Mouse (Mus musculus) lung, postnatal 4 days (tissue): Measurements from ENCODE around the gene Fam229b.
A peak's percentile ranks its signal among the peaks of the same experiment; 100 is the strongest.

Experiments
- DNase-seq, 2 experiments: peaks; one replicate each; pipeline ENCODE4 v3.0.0; 2021

The Fam229b gene

GRCm38 (mm10) chr10:39121412-39121811 lies 12.3 kb downstream of the Fam229b start:
- no peak for DNase-seq

GRCm38 (mm10) chr10:39109489-39109874 lies 24.2 kb downstream of the Fam229b start:
- no peak for DNase-seq

DNA sequence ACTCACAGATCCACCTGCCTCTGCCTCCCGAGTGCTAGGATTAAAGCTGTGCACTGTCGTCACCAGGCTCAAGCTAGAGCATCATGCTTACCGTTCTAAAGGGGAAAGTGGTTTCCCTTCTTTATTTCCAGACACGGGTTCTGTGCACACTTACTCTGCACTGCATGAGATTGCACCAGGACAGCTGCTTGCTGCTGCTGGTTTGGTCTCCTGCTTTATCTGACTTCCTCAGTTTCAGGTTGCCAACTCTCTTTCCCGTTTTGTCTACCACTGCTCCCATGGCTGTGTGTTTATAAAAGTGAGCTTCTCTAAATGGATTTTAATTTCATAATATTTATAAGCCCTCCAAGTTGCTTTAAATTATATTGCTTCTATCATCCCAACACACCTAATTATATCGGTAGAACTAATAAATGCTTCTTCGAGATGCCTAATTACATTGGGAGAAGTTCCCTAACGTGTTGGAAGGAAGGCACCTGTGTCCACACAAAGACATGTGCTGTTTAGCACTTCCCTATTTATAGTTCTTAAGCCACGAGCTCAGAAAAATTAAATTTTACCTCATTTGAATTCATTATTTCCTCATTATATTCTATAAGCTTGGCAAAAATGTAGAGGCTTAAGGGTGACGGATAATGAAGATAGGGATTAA lies 24.8 kb downstream of the Fam229b start:
- no peak for DNase-seq

DNA sequence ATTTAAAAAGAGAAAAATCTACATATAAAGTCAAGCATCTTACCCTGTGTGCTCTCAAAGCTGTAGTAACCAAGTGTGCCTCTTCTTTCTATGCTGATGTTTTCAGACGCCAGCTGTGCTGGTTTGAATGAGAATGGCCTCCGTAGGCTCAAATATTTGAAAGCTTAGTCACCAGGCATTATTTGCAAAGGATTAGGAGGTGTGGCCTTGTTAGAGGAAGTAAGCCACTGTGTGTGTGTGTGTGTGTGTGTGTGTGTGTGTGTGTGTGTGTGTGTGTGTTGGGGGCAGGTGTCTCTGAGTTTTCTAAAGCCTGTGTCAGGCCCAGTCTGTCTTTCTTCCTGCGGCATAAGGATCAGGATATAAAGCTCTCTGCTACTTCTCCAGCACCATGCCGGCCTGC lies 26.8 kb downstream of the Fam229b start:
- no peak for DNase-seq

DNA sequence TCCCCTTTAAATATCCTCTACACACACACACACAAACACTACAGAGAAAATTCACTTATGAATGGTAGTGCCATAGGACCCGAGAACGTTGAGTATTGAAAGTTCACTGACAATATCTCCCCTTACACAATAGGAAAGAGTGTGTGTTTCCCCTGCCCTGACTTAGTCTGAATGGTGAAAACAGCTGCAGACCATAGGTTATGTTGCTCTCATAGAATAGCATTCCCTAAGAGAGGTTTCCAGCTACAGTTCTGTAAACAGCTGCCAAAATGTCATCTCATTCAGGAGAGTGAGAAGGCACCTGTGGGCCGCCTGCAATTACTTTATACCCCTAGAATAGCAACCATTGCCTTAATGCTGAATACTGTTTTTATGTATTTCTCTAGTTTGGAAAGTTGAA lies 27.3 kb downstream of the Fam229b start:
- no peak for DNase-seq

DNA sequence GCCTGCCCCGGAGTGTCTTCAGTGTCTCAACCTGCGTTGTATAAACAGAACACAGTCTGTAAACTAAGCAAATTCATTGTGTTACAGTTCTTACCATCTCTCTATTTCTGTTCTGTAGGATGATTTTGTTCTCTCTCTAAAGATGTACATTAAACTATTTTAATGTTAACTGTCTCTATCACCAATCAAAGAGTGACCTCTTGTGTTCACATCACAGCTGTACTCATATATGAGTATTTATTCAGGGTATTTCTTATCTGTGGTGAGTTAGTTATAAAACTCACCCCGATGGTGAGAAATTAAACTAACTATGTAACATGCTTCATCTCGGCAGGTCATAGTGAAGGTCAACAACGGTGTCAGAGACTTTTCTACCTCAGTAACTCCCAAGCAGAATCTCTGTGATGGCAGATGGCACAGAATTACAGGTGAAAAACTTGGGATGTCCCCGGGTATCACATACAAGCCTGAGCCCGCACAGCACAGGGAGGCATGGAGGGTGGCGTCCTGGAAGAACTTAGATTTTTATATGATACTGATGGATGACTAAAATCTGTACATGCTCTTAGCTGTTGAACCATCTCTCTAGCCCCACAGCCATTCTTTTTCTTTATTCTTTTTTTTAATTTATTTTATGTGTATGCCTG lies 28.8 kb downstream of the Fam229b start:
- no peak for DNase-seq

- no peak for DNase-seq
Observed at GRCm38 (mm10) chr10:39098746-39099145, 35.0 kb downstream of the Fam229b start.

GRCm38 (mm10) chr10:39096981-39097380 lies 36.7 kb downstream of the Fam229b start:
- DNase-seq: peak in 1 of 2 experiments; percentile 35

GRCm38 (mm10) chr10:39072048-39072447 lies 61.7 kb downstream of the Fam229b start:
- no peak for DNase-seq
